Mouse (Mus musculus): ENCODE measurements around the gene Camta1. TPM values are rescaled to one million over a fixed set of nuclear protein-coding genes. Genes with fewer than 3 reads are reported as not detected.

Gene Camta1
- polyA plus RNA-seq, 1 experiment from 2014 or later: 118 TPM

GRCm38 (mm10) chr4:151285432-151285831 lies 576.2 kb downstream of the Camta1 start:
- ATAC-seq (ENCODE audit: extremely low read depth, insufficient number of reproducible peaks, low FRiP score, low TSS enrichment): no peak
- Histone ChIP-seq H3K9me3 (no peaks in the 10 kb centered on the region), H3K4me1 (no peaks in the 10 kb centered on the region), H3K9ac (no peak overlapping the region), H3K27me3 (replicated peaks) (peaks cover 8% of the 10 kb centered on the region; the same call in 1 of the 2 replicates), H3K36me3 (no peaks in the 10 kb centered on the region), H3K4me3 (no peak overlapping the region), H3K27ac (replicated peaks) (no peak overlapping the region), H3K4me2 (no peak overlapping the region)
- 69% methylated on average over 3 of the region's 3 CpGs for WGBS

- H3K36me3 ChIP-seq: no peaks in the 10 kb centered on the region
- peaks cover 8% of the 10 kb centered on the region; the same call in 1 of the 2 replicates for H3K27me3 ChIP-seq (replicated peaks)
- H3K4me3 ChIP-seq: no peak overlapping the region
- H3K9me3 ChIP-seq: no peaks in the 10 kb centered on the region
- no peak overlapping the region for H3K27ac ChIP-seq (replicated peaks)
- no peak overlapping the region for H3K9ac ChIP-seq
- 31% methylated on average over 16 of the region's 16 CpGs for WGBS
- no peaks in the 10 kb centered on the region for H3K4me1 ChIP-seq
- no peak overlapping the region for H3K4me2 ChIP-seq
- ATAC-seq (ENCODE audit: extremely low read depth, insufficient number of reproducible peaks, low FRiP score, low TSS enrichment): no peak
Observed at GRCm38 (mm10) chr4:151283092-151283741, 578.5 kb downstream of the Camta1 start.

GRCm38 (mm10) chr4:151282103-151282502 lies 579.6 kb downstream of the Camta1 start:
- Histone ChIP-seq H3K4me1 (no peaks in the 10 kb centered on the region), H3K27ac (replicated peaks) (no peak overlapping the region), H3K9me3 (no peaks in the 10 kb centered on the region), H3K9ac (no peak overlapping the region), H3K4me2 (no peak overlapping the region), H3K27me3 (replicated peaks) (peaks cover 8% of the 10 kb centered on the region; the same call in 1 of the 2 replicates), H3K4me3 (no peak overlapping the region), H3K36me3 (no peaks in the 10 kb centered on the region)
- WGBS: 66% methylated on average over 14 of the region's 14 CpGs
- ATAC-seq (ENCODE audit: extremely low read depth, insufficient number of reproducible peaks, low FRiP score, low TSS enrichment): no peak

GRCm38 (mm10) chr4:151275292-151275691 lies 586.4 kb downstream of the Camta1 start:
- H3K9me3 ChIP-seq: no peaks in the 10 kb centered on the region
- no peaks in the 10 kb centered on the region for H3K36me3 ChIP-seq
- 0 out of 2 replicates have a peak, but pooled peaks cover 3% of the 10 kb centered on the region for H3K27me3 ChIP-seq (replicated peaks)
- peaks cover 27% of the 10 kb centered on the region for H3K4me1 ChIP-seq
- no peak overlapping the region for H3K9ac ChIP-seq
- no peak overlapping the region for H3K27ac ChIP-seq (replicated peaks)
- H3K4me2 ChIP-seq: peak overlapping the region; percentile 32; the same call in 1 of the 2 replicates
- 37% methylated on average over 13 of the region's 13 CpGs for WGBS
- ATAC-seq (ENCODE audit: extremely low read depth, insufficient number of reproducible peaks, low FRiP score, low TSS enrichment): no peak
- H3K4me3 ChIP-seq: no peak overlapping the region

GRCm38 (mm10) chr4:151263786-151264414 lies 597.8 kb downstream of the Camta1 start:
- 0 out of 2 replicates have a peak, but pooled peaks cover 4% of the 10 kb centered on the region for H3K4me1 ChIP-seq
- H3K4me2 ChIP-seq: no peak overlapping the region
- ATAC-seq (ENCODE audit: extremely low read depth, insufficient number of reproducible peaks, low FRiP score, low TSS enrichment): no peak
- H3K9me3 ChIP-seq: no peaks in the 10 kb centered on the region
- H3K4me3 ChIP-seq: no peak overlapping the region
- 60% methylated on average over 14 of the region's 14 CpGs for WGBS
- H3K27ac ChIP-seq (replicated peaks): no peak overlapping the region
- peaks cover 32% of the 10 kb centered on the region for H3K27me3 ChIP-seq (replicated peaks)
- no peak overlapping the region for H3K9ac ChIP-seq
- H3K36me3 ChIP-seq: no peaks in the 10 kb centered on the region

- no peaks in the 10 kb centered on the region for H3K9me3 ChIP-seq
- no peak overlapping the region for H3K4me3 ChIP-seq
- no peak overlapping the region for H3K27ac ChIP-seq (replicated peaks)
- no peak overlapping the region for H3K9ac ChIP-seq
- no peaks in the 10 kb centered on the region for H3K4me1 ChIP-seq
- H3K36me3 ChIP-seq: no peaks in the 10 kb centered on the region
- ATAC-seq (ENCODE audit: extremely low read depth, insufficient number of reproducible peaks, low FRiP score, low TSS enrichment): no peak
- peaks cover 32% of the 10 kb centered on the region for H3K27me3 ChIP-seq (replicated peaks)
- H3K4me2 ChIP-seq: no peak overlapping the region
- WGBS: 70% methylated on average over 7 of the region's 7 CpGs
Observed at GRCm38 (mm10) chr4:151263052-151263451, 598.6 kb downstream of the Camta1 start.

- H3K4me3 ChIP-seq: no peak overlapping the region
- H3K36me3 ChIP-seq: no peaks in the 10 kb centered on the region
- H3K9ac ChIP-seq: no peak overlapping the region
- no peak for ATAC-seq (ENCODE audit: extremely low read depth, insufficient number of reproducible peaks, low FRiP score, low TSS enrichment)
- peaks cover 22% of the 10 kb centered on the region for H3K27me3 ChIP-seq (replicated peaks)
- WGBS: 59% methylated on average over 4 of the region's 4 CpGs
- no peak overlapping the region for H3K4me2 ChIP-seq
- H3K27ac ChIP-seq (replicated peaks): no peak overlapping the region
- no peaks in the 10 kb centered on the region for H3K9me3 ChIP-seq
- no peaks in the 10 kb centered on the region for H3K4me1 ChIP-seq
Observed at GRCm38 (mm10) chr4:151256622-151257021, 605.1 kb downstream of the Camta1 start.

- H3K4me1 ChIP-seq: no peaks in the 10 kb centered on the region
- no peak overlapping the region for H3K9ac ChIP-seq
- no peak overlapping the region for H3K4me3 ChIP-seq
- no peaks in the 10 kb centered on the region for H3K9me3 ChIP-seq
- H3K4me2 ChIP-seq: no peak overlapping the region
- H3K27ac ChIP-seq (replicated peaks): no peak overlapping the region
- no peaks in the 10 kb centered on the region for H3K36me3 ChIP-seq
- WGBS: 75% methylated on average over 6 of the region's 6 CpGs
- no peaks in the 10 kb centered on the region; the same call in 1 of the 2 replicates for H3K27me3 ChIP-seq (replicated peaks)
- ATAC-seq (ENCODE audit: extremely low read depth, insufficient number of reproducible peaks, low FRiP score, low TSS enrichment): no peak
Observed at GRCm38 (mm10) chr4:151250824-151251223, 610.9 kb downstream of the Camta1 start.

- H3K36me3 ChIP-seq: no peaks in the 10 kb centered on the region
- no peak overlapping the region for H3K4me3 ChIP-seq
- no peak overlapping the region for H3K4me2 ChIP-seq
- 49% methylated on average over 7 of the region's 7 CpGs for WGBS
- H3K4me1 ChIP-seq: peaks cover 8% of the 10 kb centered on the region; the same call in 1 of the 2 replicates
- peaks cover 32% of the 10 kb centered on the region for H3K27me3 ChIP-seq (replicated peaks)
- H3K9ac ChIP-seq: no peak overlapping the region
- H3K9me3 ChIP-seq: no peaks in the 10 kb centered on the region
- no peak for ATAC-seq (ENCODE audit: extremely low read depth, insufficient number of reproducible peaks, low FRiP score, low TSS enrichment)
- H3K27ac ChIP-seq (replicated peaks): no peak overlapping the region
Observed at GRCm38 (mm10) chr4:151245068-151245797, 616.4 kb downstream of the Camta1 start.

GRCm38 (mm10) chr4:151243445-151243844 lies 618.2 kb downstream of the Camta1 start:
- peaks cover 32% of the 10 kb centered on the region for H3K27me3 ChIP-seq (replicated peaks)
- no peaks in the 10 kb centered on the region for H3K9me3 ChIP-seq
- H3K4me2 ChIP-seq: no peak overlapping the region
- H3K36me3 ChIP-seq: no peaks in the 10 kb centered on the region
- no peak overlapping the region for H3K27ac ChIP-seq (replicated peaks)
- no peak for ATAC-seq (ENCODE audit: extremely low read depth, insufficient number of reproducible peaks, low FRiP score, low TSS enrichment)
- peaks cover 8% of the 10 kb centered on the region; the same call in 1 of the 2 replicates for H3K4me1 ChIP-seq
- H3K9ac ChIP-seq: no peak overlapping the region
- H3K4me3 ChIP-seq: no peak overlapping the region
- 55% methylated on average over 9 of the region's 9 CpGs for WGBS

- Histone ChIP-seq H3K4me3 (no peak overlapping the region), H3K4me1 (peaks cover 8% of the 10 kb centered on the region; the same call in 1 of the 2 replicates), H3K36me3 (no peaks in the 10 kb centered on the region), H3K27ac (replicated peaks) (no peak overlapping the region), H3K4me2 (no peak overlapping the region), H3K9me3 (no peaks in the 10 kb centered on the region), H3K27me3 (replicated peaks) (peaks cover 32% of the 10 kb centered on the region), H3K9ac (no peak overlapping the region)
- ATAC-seq (ENCODE audit: extremely low read depth, insufficient number of reproducible peaks, low FRiP score, low TSS enrichment): no peak
- 27% methylated on average over 12 of the region's 12 CpGs for WGBS
Observed at GRCm38 (mm10) chr4:151242751-151243150, 618.9 kb downstream of the Camta1 start.
